In genomic region chr10:90965671-90966315, GRCm38 (mm10) we compare ENCODE assay signal across 25 mouse cellular contexts.
DNase-seq lines count a peak whose midpoint lies in the region; ATAC-seq and TF ChIP-seq lines count a peak whose summit lies in the region.
"Had no signal": no experiment of that assay in that cellular context is flagged by ENCODE, and none has a peak within 500 bp of the region (broad histone marks: within the 10 kb centered on the region; RNA-seq: fewer than 3 reads in every experiment).

No protein-coding gene starts in this region.

- H3K9me3 ChIP-seq in neural tube, embryonic 15.5 days (replicated peaks) = no peaks in the 10 kb centered on the region
- H3K9me3 ChIP-seq: heart, embryonic 15.5 days; intestine, embryonic 15.5 days; limb, embryonic 10.5 days; liver, embryonic 15.5 days; lung, embryonic 15.5 days had no signal

- H3K27me3 ChIP-seq in neural tube, embryonic 15.5 days (replicated peaks) = peaks cover 40% of the 10 kb centered on the region

- no peak for TF ChIP-seq CTCF in left cerebral cortex, adult 2 months (IDR thresholded peaks at IDR 0.05)
- TF ChIP-seq CTCF in olfactory bulb, adult 2 months (IDR thresholded peaks at IDR 0.05; ENCODE audit: insufficient read depth, low read depth, low read length) = no peak

- 0 out of 2 replicates have a peak, but pooled peaks cover 6% of the 10 kb centered on the region for H3K36me3 ChIP-seq in neural tube, embryonic 15.5 days
- H3K36me3 ChIP-seq: heart, embryonic 15.5 days; intestine, embryonic 15.5 days; limb, embryonic 10.5 days; liver, embryonic 15.5 days; lung, embryonic 15.5 days had no signal

- H3K4me1 ChIP-seq in olfactory bulb, adult 2 months (ENCODE audit: control insufficient read depth, insufficient read depth, low read length) = peaks cover 66% of the 10 kb centered on the region
- H3K4me1 ChIP-seq in neural tube, embryonic 15.5 days = peaks cover 15% of the 10 kb centered on the region

- no peak for TF ChIP-seq POLR2A in olfactory bulb, adult 2 months (IDR thresholded peaks at IDR 0.05; ENCODE audit: insufficient read depth, low read depth, low read length)

- H3K4me2 ChIP-seq in neural tube, embryonic 15.5 days = no peak overlapping the region
- H3K4me2 ChIP-seq: heart, embryonic 15.5 days; hindbrain, embryonic 14.5 days; intestine, embryonic 15.5 days; liver, embryonic 15.5 days; lung, embryonic 15.5 days had no signal

- no peak for ATAC-seq in neural tube, embryonic 15.5 days (ENCODE audit: low FRiP score)
- ATAC-seq: intestine, embryonic 15.5 days had no signal

- H3K9ac ChIP-seq in neural tube, embryonic 15.5 days (replicated peaks) = no peak overlapping the region
- H3K9ac ChIP-seq: forebrain, postnatal 0 days; heart, embryonic 15.5 days; hindbrain, embryonic 14.5 days; intestine, embryonic 15.5 days; liver, embryonic 15.5 days; lung, embryonic 15.5 days had no signal

- DNase-seq in adrenal gland, adult 8-10 months = peak; percentile 2
- DNase-seq in adrenal gland, adult 18-20 months (ENCODE audit: low spot score in 2 of 2) = no peak
- DNase-seq in left cerebral cortex, adult 2 months (ENCODE audit: extremely low spot score in 1 of 2, low spot score in 2 of 2) = peak in 1 of 2 experiments; percentile 52
- no peak for DNase-seq in left cerebral cortex, postnatal 10 days (ENCODE audit: extremely low spot score in 1 of 2, low spot score in 2 of 2)
- peak; percentile 23 for DNase-seq in adrenal gland, postnatal 25 days
- no peak for DNase-seq in spleen, postnatal 36 days (ENCODE audit: low spot score in 2 of 2)
- DNase-seq: cerebellum, adult 9-10 months; forebrain, postnatal 0 days; heart, postnatal 4 days; layer of hippocampus, adult 9-11 months; liver; lung, postnatal 36 days; midbrain, embryonic 14.5 days; right cerebral cortex, postnatal 14 days; thymus, adult 18-20 months; thymus, postnatal 4 days had no signal

- WGBS in olfactory bulb, adult 2 months = 30% methylated on average over 14 of the region's 14 CpGs
- 51% methylated on average over 14 of the region's 14 CpGs for WGBS in neural tube, embryonic 15.5 days

- peak overlapping the region; percentile 85 for H3K27ac ChIP-seq in left cerebral cortex, adult 2 months
- peak overlapping the region; percentile 99 for H3K27ac ChIP-seq in olfactory bulb, adult 2 months (ENCODE audit: insufficient read depth, low read depth, low read length)
- no peak overlapping the region for H3K27ac ChIP-seq in neural tube, embryonic 15.5 days (replicated peaks)
- H3K27ac ChIP-seq: heart, embryonic 15.5 days; hindbrain, embryonic 14.5 days; intestine, embryonic 15.5 days; limb, embryonic 10.5 days; liver, embryonic 15.5 days; lung, embryonic 15.5 days had no signal

- intact Hi-C loops in left cerebral cortex, adult 2 months (cut with DNase I) = loop anchor here (2.0 to 5.0 kb wide), 5 partner anchors 35 to 243 kb away; no protein-coding TSS in a partner anchor
- intact Hi-C loops in left cerebral cortex, postnatal 10 days (cut with DNase I) = no loop called here

- H3K4me3 ChIP-seq in left cerebral cortex, adult 2 months = no peak overlapping the region
- no peak overlapping the region for H3K4me3 ChIP-seq in olfactory bulb, adult 2 months (ENCODE audit: insufficient read depth, low read depth, low read length)
- H3K4me3 ChIP-seq in neural tube, embryonic 15.5 days (replicated peaks) = no peak overlapping the region
- H3K4me3 ChIP-seq: heart, embryonic 15.5 days; intestine, embryonic 15.5 days; limb, embryonic 10.5 days; liver, embryonic 15.5 days; lung, embryonic 15.5 days; megakaryocyte, embryonic 14.5 days had no signal

Comparison
In these comparisons a context has a peak if more than half of its experiments do, and no peak if none do; other contexts are left out.
1. DNase-seq: peak in adrenal gland, adult 8-10 months (single experiment) and adrenal gland, postnatal 25 days (single experiment); none in adrenal gland, adult 18-20 months (0 of 2), left cerebral cortex, postnatal 10 days (0 of 2) and spleen, postnatal 36 days (0 of 2).